Mouse (Mus musculus) monocyte, adult 2 months (primary cell): ENCODE measurements around the gene Plbd2.
A peak's percentile ranks its signal among the peaks of the same experiment; 100 is the strongest.

ENCODE experiments used
- DNase-seq, 2 experiments: peaks; one replicate each; pipeline ENCODE4 v3.0.0; 2022; ENCODE audit warnings: low spot score in 2 of 2, low read depth in 1 of 2

The Plbd2 gene

DNA sequence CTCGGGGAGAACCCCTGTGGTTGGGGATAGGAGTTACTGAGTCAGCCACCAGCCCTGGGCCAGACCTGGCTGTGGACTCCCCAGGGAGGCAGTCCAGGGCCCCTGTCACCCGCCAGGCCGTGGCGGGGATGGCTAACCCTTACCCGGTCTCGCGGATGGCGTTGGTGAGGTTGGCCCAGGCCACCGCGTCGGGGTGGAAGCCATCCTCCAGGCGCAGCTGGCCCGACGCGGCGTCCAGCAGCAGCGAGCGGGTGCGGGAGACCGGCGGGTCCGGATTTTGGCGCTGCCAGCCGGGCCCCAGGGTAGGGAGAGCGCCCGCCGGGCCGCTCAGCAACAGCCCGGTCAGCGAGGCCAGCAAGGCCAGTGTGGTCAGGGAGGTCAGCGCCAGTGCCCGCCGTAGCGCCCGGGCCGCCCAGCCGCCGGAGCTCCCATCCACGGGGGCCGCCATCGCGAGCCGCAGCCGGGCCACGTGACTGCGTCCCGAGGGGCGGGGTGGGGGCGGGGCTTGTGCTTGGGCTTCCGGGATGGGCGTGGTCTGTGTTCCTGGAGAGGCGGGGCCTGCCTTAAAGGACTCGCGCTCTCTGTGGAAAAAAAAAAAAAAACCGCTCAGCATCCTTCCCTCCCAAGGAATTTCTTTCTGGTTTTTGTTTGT lies at the start of gene Plbd2:
TSS of gene Plbd2 (minus strand) at position 482 of the 652 bp plus-strand sequence.
- peak; percentile 26 to 56 for DNase-seq

DNA sequence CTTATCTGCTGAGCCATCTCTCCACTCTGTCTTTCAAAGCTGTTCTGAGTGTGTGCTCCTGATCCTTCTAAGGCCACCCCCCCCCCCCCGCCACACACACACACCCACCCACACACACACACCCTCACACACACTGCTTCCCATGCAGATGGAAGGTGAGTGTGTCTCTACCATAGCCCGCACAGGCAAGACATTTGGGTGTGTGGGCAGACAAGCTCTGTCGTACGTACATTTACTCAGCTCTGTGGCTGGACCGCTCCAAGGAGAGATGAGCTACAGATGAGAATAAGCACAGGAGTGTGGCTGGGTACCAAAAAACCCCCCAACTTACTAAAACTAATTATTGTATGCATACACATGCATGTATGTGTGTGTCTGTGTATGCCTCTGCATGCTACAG lies 47.2 kb upstream of the Plbd2 start:
- DNase-seq: no peak

DNA sequence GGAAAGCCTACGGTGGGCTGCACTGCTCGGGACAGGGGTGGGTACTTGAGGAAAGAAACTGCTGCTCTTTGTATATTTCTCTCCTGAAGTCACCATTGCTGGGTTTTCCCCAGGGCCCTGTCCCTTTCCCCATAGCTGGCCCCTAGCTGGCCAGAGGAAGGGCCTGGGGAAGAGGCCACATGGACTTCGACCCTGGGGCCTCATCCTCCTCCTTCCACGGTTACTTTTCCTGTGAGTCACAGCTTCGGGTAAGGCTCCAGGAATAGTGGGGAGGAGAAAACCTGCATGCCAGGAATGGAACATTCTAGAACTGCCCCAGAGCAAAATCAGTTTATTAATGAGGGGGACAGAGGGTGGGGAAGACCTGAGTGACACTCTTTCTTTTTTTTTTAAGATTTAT lies 46.7 kb upstream of the Plbd2 start:
- no peak for DNase-seq

DNA sequence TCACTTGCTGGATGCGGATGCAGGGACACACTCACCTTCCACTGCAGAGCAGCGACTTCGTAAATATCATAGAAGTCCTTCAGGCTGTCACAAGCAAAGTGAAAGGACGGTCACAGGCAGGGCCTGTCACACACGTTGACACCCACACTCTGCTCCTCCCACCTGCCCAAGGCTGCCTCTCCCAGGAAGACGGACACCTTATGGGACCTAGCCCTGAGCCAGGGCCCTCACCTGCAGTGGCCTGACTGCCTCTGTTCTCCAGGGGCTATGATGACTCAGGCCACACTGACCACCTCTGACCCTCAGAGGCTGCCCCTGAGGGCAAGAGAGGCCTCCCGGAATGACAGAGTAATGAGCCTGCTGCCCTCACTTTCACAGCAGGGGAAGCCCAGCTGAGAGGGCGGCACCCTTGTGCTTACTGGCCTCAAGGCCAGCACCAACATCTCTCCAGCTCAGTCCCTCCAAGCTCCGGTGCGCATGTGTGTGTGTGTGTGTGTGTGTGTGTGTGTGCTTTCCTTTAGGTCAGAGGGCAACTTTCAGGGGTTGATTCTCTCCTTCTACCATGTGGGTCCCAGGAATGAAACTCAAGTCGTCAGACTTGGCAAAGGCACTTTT lies 44.9 kb upstream of the Plbd2 start:
- no peak for DNase-seq

DNA sequence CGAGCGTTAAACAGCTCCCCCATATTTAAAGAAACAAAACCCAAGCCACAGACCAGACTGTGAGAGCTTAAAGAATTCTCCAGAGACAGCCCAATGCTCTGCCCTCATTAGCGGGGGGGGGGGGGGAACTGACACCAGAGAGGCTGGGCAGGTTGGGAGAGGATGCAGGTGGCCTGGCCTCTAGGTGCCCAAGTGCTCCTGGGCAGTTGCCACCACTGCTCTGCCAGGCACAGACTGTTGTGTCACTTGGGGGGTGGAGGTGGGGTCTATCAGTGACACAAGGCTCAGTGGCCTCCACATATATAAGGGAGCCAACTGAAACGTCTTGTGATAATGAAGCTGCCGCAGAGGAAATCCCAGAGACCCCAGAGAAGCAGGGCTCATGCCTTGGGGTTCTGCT lies 33.2 kb upstream of the Plbd2 start:
- DNase-seq: no peak

DNA sequence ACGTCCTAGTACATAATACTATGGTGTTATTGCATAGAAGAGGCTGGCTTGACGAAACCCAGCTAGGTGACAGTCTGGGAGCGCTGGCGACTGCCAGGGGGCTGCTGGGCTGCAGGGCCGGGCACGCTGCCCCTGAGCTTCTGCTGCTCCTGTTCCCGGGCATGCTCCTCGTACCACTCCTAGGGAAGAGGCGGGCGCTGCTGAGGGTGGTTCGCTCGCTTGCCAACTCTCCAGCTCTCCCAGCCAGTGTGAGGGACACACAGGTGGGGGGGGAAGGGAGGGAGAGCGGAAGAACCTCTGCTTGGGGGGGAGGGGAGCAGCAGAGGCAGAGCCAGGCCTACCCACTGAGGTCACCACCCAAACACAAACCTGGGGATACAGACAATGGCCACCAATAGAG lies 32.6 kb upstream of the Plbd2 start:
- no peak for DNase-seq

DNA sequence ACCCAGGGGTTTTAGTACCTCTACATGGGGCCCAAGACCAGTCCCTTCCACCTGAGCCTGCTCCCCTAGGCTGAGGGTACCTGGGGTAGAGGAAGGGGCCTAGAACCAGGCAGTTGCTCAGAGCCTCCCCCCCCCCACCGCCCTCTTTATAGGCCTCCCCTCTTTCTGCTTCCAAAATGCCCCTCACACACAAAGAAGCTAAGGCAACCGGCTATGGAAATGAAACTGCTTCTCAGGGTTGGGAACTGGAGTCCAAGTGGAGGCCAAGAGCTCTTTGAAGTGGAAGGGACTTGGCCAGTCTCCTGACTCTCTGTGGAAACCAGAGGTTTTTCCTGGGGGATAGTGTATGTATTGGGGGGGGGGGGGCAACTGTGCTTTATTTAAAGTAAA lies 31.3 kb upstream of the Plbd2 start:
- DNase-seq: no peak

DNA sequence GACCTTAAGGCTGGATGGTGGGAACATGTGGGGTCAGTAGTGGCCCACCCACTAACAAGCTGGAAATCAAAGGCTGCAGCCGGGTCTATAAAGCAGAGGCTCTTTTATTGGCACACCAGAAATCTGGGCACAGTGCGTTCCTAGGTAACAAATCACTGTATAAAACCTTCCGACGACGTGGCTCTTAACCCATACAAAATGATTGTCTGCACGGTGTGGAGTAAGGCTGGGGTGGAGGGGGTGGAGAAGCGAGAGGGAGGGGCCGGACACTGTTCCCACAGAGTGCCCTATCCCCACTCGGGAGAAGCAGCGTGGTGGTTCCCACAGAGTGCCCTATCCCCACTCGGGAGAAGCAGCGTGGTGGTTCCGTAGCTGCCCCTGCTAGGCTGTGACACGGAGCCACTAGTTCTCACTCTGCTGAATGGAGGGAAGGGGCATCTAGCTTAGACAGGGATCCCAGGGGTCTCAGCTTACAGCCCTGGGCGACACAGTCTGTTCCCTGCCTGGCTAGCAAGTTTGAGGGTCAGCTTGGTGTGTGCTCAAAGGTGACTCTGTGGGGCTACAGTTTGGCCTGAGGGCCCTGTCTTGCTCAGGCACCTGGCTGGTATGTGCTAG lies 30.8 kb upstream of the Plbd2 start:
- DNase-seq: no peak

DNA sequence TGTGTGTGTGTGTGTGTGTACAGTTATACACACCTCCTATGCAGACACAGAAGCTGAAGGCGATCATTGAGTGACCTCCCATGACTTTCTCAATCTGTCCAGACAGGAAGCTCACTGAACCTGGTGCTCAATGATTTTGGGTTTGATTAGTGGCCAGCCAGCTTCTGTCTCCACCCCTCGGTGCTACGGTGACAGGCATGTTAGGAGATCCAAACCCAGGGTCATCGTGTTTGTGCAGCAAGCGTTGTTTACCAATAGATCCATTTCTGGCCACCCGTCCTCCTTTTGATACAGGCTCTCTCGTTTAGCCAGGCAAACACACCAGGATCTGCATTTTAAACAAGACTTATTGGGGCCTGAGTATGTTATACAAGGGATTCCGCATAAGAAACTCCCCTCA lies 28.2 kb upstream of the Plbd2 start:
- DNase-seq: no peak

DNA sequence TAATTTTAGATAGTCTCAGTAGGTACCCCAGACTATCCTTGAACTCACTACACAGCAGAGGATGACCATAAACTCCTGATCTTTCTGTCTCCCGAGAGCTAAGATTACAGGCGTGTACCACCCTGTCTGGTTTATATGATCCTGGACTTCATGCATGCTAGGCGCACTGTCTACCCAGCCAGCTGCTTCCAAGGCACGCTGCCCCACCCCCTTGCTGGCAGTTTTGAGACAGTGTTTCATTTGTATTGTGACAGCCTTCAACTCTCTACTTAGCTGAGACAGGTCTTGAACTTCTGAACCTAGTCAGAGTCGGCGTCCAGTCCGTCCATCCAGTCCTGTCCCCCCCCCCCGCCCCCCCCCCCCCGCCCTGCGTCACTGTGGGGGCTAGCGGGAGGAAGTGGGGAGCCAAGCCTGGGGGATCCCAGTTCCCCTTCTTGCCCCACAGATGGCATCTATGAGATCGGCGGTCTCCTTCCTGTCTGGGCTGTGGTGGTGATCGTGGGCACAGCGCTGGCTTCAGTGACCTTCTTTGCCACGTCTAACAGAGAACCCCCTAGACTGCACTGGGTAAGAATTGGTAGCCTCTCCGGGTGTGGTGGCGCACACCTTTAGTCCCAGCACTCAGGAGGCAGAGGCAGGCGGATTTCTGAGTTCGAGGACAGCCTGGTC lies 24.0 kb upstream of the Plbd2 start:
- no peak for DNase-seq

DNA sequence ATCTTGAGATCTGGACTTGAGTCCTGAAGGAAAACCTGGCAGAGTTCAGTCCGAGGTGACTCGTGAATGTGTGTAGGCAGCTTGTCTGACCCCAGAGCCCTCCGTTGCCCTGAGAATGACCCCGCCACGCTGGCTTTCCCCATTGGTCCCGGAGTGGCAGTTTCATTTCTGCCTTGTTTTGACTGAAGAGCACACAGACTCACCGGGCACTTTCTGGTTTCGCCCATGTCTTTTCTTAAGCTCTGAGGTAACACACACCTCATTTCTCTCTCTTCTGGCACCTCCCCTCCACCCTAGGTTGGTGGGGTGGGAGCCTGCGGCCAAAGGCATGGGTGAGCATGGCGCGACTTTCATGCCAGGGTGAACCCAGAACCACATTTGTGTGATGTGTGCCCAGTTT lies 22.9 kb upstream of the Plbd2 start:
- DNase-seq: peak in 1 of 2 experiments; percentile 51

DNA sequence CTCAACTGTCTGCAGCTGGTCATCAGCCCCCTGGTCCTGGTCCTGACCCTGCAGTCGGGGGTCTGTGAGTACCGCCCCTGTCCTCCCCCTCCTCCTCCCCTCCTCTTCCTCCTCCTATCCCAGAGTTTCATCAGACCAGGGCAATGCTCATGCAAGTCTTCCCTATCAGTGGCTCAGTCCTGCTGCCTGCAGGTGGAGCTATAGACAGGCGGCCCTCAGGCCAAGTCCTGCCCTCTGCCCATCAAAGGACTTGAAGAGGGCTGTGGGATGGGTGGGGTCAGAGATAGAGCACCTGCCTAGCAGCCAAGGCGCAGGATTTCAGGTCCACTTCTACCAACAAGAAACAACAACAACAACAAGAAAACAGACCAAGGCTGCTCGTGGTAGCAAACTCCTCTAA lies 22.3 kb upstream of the Plbd2 start:
- no peak for DNase-seq

DNA sequence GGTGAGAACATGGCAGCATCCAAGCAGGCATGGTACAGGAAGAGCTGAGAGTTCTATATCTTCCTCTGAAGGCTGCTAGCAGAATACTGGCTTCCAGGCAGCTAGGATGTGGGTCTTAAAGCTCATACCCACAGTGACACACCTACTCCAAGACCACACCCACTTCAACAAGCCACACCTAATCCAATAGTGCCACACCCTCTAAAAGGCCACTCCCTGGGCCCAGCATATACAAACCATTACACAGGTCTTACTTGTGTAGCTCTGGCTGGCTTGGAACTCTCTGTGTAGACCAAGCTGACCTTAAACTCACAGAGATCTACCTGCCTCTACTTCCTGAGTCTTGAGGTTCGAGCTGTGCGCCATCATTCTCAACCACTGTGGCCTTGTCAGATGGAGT lies 21.3 kb upstream of the Plbd2 start:
- DNase-seq: no peak

DNA sequence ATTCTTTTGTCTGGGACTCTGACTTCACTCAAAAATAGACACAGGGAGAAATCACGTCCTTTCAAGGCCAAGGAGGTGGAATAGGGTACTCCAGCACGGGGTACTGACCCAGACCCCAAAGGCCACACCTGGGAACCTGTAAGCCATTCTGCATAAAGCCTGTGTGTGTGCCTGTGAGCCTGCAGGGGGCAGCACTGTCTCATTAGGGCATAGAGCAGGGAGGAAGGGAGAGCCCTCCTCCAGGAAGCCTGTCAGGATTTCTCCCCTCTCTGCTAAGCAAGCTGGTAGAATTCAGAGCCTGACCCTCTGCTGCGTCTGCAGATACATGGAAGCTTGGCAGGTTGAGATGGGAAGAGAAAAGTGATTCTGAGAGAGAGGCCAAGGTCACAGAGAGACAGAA lies 19.2 kb upstream of the Plbd2 start:
- no peak for DNase-seq

DNA sequence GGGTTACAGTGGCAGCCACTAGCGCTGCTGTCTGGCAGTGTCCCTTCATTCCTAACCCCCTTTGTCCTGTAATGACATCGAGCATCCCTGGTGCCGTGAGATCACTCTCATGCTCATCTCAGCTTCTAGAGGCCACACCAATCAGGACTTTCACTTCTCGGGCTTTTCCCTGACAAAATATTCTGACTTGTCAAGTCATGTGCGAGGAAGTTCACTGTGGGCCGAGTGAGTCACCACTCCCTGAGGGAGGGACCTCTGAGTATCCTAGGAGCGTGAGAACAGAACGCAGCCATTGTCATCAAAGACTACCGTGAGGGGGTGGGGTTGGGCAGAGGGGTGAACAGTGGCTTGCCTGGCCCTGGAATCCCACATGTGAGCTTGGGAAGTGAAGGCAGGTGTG lies 14.1 kb upstream of the Plbd2 start:
- DNase-seq: peak; percentile 81 to 82

DNA sequence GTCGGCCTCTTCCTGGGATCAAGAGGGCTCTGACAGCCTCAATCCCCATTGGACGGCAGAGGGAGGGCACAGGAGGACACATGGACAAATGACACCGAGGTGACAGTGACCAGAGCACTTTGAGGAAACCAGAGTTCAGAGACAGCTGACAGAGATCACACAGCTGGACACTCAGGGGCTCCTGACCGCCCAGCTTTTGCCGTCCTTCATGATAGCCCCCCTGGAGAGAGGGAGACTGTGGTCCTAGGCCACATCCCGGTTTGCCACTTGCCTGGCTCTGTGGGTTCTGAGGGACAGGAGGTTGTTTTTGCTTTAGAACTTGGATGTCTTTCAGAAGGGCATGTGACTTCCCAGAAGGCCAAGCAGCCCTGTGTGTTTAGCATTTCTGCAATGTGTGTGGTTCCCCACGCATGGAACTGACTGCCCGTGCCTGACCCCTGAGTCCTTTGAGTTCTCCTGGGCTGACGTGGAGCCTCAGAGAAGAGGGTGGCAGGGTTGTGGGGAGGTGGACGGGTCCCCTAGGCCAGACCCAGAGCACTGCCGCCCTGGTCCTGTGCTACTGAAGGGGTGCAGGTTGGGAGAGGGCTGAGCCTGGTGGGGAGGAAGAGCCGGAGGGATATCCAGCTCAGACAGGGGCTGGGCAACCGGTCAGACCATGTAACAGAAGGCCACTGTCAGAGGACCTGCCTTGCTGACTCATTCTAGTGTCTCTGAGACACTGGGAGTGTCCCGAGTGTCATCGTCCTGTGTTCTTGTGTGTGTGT lies 13.0 kb upstream of the Plbd2 start:
- peak; percentile 23 to 76 for DNase-seq

DNA sequence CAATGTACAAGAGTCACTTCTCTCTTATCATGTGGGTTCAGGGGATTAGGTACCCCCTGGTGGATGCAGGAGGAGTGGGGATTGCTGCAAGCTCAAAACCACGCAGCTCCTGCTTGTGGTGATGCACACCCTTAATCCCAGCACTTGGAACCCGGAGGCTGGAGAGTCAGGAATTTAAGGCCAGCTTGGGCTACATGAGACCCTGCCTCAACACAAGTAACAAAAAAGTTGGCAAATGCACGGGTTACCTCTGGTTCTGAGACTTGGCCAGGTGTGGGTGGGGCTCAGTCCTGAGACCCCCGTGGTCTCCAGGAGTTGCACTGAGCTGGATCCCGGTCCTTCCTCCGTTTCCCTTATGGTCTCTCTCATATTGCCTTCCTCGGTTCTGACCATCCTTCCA lies 12.0 kb upstream of the Plbd2 start:
- DNase-seq: no peak

DNA sequence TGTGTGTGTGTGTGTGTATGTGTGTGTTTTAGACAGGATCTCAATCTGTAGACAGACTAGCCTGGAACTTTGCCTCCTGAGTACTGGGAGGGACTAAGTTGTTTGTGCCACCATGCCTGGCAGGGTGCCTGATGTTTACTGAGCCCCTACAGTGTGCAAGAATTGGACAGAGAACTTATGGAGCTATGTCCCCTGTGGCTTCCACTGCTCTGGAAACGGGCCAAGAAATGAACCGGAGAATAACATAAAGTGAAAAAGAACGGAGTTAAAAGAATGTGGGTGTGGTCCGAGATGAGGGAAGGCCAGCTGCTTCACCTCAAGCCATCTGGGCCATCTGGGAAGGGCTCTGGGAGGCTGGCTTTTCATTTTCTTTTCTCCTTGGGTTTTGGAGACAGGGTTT lies 11.3 kb upstream of the Plbd2 start:
- DNase-seq: no peak

DNA sequence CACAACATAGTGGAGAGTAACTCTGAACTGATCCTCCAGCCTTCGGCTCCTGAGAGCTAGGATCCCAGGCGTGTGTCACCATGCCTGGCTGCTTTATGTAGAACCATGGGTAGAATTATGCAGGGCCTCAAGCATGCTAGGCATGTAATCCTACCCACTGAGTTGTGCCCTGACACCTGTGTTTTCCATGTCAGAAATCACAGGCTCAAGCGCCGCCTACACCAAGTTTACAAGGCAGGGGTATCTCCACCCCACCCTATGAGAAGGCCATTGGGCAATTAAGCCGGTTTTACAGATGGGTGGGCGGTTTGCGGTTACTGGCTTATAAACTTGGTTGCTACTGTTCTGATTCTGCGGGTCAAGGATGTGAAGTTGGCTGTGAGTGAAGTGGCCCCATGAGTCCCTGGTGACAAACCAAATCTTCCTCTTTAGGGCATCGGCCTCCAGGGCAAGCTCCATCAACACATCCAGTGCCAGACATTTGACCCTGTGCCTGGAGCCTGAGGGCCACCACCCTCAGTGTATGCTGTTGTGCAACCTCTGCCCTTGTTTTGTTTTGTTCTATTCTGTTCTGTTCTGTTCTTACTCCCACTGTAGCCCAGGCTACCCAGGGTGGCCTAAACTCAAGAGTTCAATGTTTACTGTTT lies 10.7 kb upstream of the Plbd2 start:
- DNase-seq: peak in 1 of 2 experiments; percentile 55

DNA sequence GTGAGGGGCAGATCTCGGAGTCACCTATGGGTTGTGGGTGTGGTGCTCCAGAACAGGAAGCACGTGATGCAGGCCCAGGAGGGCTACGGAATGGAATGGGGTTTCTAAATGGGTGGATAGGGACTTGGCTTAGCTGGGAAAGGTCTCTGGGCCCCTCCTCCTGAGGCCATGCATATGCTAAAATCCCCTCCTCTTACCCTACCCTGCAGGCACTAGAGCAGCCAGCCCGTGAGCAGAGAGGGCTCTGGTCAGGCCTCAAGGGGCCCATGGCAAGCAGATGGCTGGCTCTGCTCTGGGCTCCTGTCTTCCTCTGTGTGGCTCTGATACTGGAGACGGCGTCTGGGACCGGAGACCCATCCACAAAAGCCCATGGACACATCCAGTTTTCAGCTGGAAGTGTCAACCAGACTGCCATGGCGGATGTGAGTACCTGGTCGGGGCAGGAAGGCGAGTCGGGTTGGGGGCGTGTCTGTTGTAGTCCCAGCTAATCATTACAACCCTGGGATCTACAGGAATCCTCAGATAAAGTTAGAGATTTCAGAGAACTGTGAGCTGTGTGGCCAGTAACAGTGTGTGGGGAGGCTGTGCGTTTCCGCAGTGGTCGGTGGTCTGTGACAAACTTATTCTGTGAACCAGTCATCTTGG lies 9.6 kb upstream of the Plbd2 start:
- no peak for DNase-seq
